Mouse (Mus musculus): ENCODE measurements around the gene Slc23a2.

The Slc23a2 gene

DNA sequence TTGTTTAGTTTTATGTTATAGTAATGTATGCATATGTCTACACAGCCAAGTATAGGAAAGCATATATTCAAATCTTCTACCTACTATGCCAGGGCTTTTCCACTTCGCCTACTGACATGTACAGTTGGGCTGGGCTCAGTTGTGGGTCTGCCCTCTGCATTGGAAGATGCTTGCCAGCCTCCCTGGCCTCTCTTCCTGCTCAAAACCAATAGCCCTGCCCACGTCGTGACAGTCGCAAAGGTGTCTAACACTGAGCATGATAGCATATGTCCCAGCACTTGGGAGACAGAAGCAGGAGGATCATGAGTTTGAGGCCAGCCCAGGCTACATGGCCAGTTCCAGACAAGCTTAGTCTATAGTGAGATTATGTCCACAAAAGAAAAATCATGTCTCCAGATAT lies 131.8 kb downstream of the Slc23a2 start:
- Histone ChIP-seq H3K36me3 (ENCODE audit: insufficient read depth, low read length) (0 out of 2 replicates have a peak, but pooled peaks cover 6% of the 10 kb centered on the region), H3K9me3 (ENCODE audit: low read length) (no peaks in the 10 kb centered on the region), H3K27me3 (ENCODE audit: insufficient read depth, low read length) (no peaks in the 10 kb centered on the region), H3K4me3 (replicated peaks; ENCODE audit: low read length) (no peak overlapping the region), H3K4me1 (replicated peaks; ENCODE audit: low read depth, low read length) (peaks cover 15% of the 10 kb centered on the region)
- TF ChIP-seq POU5F1 (IDR thresholded peaks at IDR 0.05; ENCODE audit: borderline replicate concordance, low read length) (no peak), CTCF (conservative IDR thresholded peaks at IDR 0.05; ENCODE audit: low read length) (no peak), NANOG (IDR thresholded peaks at IDR 0.05; ENCODE audit: borderline replicate concordance, low read length) (no peak)

DNA sequence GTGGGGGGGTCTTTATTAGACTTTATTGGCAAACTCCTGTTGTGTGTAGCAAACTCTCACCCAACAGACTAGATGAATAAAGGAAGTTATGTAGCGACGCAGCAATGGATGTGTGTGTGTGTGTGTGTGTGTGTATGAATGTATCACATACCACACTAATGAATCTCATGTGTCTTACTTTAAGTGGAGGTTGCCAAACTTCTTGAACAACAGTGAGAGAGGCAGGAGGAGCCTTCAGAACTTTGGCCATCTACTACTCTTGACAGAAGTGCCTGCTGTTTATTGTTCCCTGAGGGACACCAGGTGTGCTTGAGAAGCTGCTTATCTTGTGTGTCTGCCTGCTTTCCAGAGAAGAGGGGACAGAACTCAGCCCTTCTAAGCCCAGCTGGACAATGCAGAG lies 134.1 kb downstream of the Slc23a2 start:
- no peaks in the 10 kb centered on the region for H3K4me1 ChIP-seq (replicated peaks; ENCODE audit: low read depth, low read length)
- no peaks in the 10 kb centered on the region for H3K9me3 ChIP-seq (ENCODE audit: low read length)
- no peak for TF ChIP-seq POU5F1 (IDR thresholded peaks at IDR 0.05; ENCODE audit: borderline replicate concordance, low read length)
- no peak for TF ChIP-seq NANOG (IDR thresholded peaks at IDR 0.05; ENCODE audit: borderline replicate concordance, low read length)
- no peak for TF ChIP-seq CTCF (conservative IDR thresholded peaks at IDR 0.05; ENCODE audit: low read length)
- no peaks in the 10 kb centered on the region; the same call in 1 of the 2 replicates for H3K27me3 ChIP-seq (ENCODE audit: insufficient read depth, low read length)
- H3K36me3 ChIP-seq (ENCODE audit: insufficient read depth, low read length): 0 out of 2 replicates have a peak, but pooled peaks cover 6% of the 10 kb centered on the region
- H3K4me3 ChIP-seq (replicated peaks; ENCODE audit: low read length): no peak overlapping the region

DNA sequence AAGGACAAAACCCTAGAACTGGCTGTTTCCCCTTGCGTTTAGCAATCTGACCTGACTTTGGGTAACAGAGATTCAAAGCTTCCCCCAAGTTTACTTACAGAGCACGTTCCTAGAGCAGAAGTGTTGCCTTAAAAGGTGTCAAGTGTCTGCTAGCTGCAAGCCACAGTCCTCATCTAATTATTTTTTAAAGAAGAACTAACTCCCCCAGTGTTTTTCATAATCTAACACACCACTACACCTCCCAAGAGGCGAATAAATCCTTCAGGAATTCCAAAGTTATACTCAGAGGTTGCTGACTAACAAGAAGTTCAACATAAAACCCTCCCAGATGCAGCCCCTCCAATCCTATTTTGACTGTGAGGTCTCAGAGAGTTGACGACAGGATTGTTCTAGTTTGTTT lies 136.7 kb downstream of the Slc23a2 start:
- Histone ChIP-seq H3K27me3 (ENCODE audit: insufficient read depth, low read length) (no peaks in the 10 kb centered on the region; the same call in 1 of the 2 replicates), H3K9me3 (ENCODE audit: low read length) (no peaks in the 10 kb centered on the region), H3K36me3 (ENCODE audit: insufficient read depth, low read length) (0 out of 2 replicates have a peak, but pooled peaks cover 10% of the 10 kb centered on the region), H3K4me3 (replicated peaks; ENCODE audit: low read length) (no peak overlapping the region), H3K4me1 (replicated peaks; ENCODE audit: low read depth, low read length) (peaks cover 8% of the 10 kb centered on the region)
- TF ChIP-seq CTCF (conservative IDR thresholded peaks at IDR 0.05; ENCODE audit: low read length) (no peak), NANOG (IDR thresholded peaks at IDR 0.05; ENCODE audit: borderline replicate concordance, low read length) (no peak), POU5F1 (IDR thresholded peaks at IDR 0.05; ENCODE audit: borderline replicate concordance, low read length) (no peak)

DNA sequence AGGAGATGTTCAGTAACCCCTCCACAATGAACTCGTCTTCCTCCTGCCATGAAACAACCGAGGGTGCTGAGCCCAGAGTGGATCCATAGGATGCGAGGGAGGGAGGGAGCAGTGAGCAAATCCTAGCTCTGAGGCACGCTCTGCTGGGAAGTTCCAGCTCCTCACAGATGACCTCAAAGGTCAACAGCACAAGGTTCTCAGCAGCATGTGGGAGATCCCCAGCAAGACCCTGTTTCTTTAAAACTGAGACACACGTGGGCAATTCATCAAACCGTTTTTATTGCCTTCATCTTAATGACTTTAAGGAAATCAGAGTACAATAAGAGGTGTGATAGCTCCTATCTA lies 137.5 kb downstream of the Slc23a2 start:
- Histone ChIP-seq H3K36me3 (ENCODE audit: insufficient read depth, low read length) (0 out of 2 replicates have a peak, but pooled peaks cover 13% of the 10 kb centered on the region), H3K27me3 (ENCODE audit: insufficient read depth, low read length) (no peaks in the 10 kb centered on the region; the same call in 1 of the 2 replicates), H3K4me1 (replicated peaks; ENCODE audit: low read depth, low read length) (peaks cover 8% of the 10 kb centered on the region), H3K4me3 (replicated peaks; ENCODE audit: low read length) (no peak overlapping the region), H3K9me3 (ENCODE audit: low read length) (no peaks in the 10 kb centered on the region)
- TF ChIP-seq POU5F1 (IDR thresholded peaks at IDR 0.05; ENCODE audit: borderline replicate concordance, low read length) (no peak), CTCF (conservative IDR thresholded peaks at IDR 0.05; ENCODE audit: low read length) (no peak), NANOG (IDR thresholded peaks at IDR 0.05; ENCODE audit: borderline replicate concordance, low read length) (no peak)

DNA sequence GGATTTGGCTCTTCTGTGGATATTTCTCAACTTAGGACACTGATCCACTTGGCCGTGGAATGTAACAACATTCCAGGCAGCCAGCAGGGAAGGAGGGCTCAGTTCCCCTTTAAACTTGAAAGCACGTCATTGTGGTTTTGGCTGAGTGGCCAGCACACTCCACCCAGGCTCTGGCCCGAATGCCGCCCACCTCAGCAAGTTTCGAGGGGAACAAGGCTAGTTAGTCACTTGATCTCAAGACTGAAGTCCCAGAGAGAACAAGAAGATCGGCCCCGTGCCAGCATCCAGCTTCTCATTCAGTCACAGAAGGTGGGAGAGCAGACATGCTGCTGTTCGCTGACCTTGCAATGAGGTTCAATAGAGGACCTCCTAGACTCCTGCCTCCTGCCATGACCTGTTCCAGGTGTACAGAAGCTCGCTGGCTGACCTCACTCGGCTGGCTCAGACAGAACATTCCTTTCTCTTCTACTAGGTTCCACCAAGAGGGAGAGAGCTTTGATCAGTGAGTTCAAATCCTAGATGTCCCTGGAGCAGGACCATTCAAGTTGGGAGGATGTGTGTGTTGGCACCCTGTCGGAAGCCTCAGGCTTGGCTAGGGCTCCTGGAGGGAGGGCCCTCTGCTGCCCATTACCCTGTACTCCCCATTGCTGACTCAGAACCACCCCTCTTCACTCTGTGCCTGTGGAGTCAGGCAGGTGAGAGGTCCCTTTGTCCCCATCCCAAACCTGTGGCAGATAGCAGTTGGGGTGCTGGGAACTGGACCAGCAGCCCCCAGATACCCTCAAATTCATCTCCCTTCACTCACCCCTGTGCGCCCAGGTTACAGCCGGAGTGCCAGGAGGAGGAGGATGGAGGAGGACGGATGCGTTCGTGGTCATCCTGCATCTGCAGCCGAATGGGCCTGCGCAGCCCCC lies 138.1 kb downstream of the Slc23a2 start:
- Histone ChIP-seq H3K36me3 (ENCODE audit: insufficient read depth, low read length) (0 out of 2 replicates have a peak, but pooled peaks cover 13% of the 10 kb centered on the region), H3K4me3 (replicated peaks; ENCODE audit: low read length) (no peak overlapping the region), H3K9me3 (ENCODE audit: low read length) (no peaks in the 10 kb centered on the region), H3K27me3 (ENCODE audit: insufficient read depth, low read length) (no peaks in the 10 kb centered on the region; the same call in 1 of the 2 replicates), H3K4me1 (replicated peaks; ENCODE audit: low read depth, low read length) (peaks cover 8% of the 10 kb centered on the region)
- TF ChIP-seq NANOG (IDR thresholded peaks at IDR 0.05; ENCODE audit: borderline replicate concordance, low read length): no peak
- no peak for TF ChIP-seq POU5F1 (IDR thresholded peaks at IDR 0.05; ENCODE audit: borderline replicate concordance, low read length)
- no peak for TF ChIP-seq CTCF (conservative IDR thresholded peaks at IDR 0.05; ENCODE audit: low read length)

DNA sequence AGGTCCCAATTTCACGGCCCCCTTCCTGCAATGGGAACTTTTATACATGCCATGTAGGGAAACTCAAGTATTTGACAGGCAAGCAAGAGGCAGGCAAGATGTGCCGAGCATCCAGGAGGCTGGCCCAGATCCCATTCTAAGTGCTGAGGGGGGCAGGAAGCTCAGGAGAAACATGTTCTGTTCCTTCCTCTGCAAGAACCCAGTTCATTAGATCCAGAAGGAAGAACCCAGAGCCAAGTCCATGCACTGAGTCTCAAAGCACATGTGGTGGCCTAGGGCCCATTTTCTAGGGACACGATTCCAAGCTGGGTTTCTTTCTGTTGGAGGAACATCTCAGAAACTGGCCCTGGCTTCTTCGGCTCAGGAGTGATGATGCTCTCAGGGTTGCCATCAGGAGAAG lies 139.5 kb downstream of the Slc23a2 start:
- H3K4me1 ChIP-seq (replicated peaks; ENCODE audit: low read depth, low read length): peaks cover 8% of the 10 kb centered on the region
- H3K27me3 ChIP-seq (ENCODE audit: insufficient read depth, low read length): no peaks in the 10 kb centered on the region; the same call in 1 of the 2 replicates
- H3K9me3 ChIP-seq (ENCODE audit: low read length): no peaks in the 10 kb centered on the region
- 0 out of 2 replicates have a peak, but pooled peaks cover 10% of the 10 kb centered on the region for H3K36me3 ChIP-seq (ENCODE audit: insufficient read depth, low read length)
- TF ChIP-seq POU5F1 (IDR thresholded peaks at IDR 0.05; ENCODE audit: borderline replicate concordance, low read length) (no peak), NANOG (IDR thresholded peaks at IDR 0.05; ENCODE audit: borderline replicate concordance, low read length) (no peak), CTCF (conservative IDR thresholded peaks at IDR 0.05; ENCODE audit: low read length) (no peak)
- no peak overlapping the region for H3K4me3 ChIP-seq (replicated peaks; ENCODE audit: low read length)

DNA sequence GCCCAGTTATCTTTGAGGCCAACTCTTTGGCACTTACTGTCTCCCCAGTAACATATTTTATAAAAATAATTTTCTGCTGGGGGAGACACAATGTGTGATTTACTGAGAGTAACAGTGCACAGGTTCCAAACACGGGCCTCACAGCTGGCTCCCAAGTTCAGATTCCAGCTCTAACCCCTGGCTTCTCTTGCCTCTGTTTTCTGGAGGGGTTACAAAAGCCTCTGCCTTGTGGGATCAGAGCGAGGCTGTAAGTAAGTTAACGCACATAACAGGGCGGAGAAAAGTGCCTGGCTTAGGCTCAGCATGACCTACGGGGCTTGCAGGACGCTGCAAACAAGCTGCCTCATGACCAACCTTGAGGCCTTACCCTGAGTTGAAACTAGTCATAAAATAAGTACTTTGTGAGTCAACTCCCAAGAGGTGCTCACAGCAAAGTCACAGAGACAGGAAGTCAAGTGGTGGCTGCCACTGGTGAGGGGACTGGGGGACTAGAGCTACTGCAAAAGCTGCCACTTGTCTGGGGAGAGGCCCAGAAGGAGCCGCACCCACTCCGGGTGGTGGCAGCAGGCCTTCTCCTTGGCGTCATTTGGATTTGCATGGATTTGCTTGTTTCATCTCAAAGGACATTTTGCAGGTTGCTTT lies 140.3 kb downstream of the Slc23a2 start:
- no peak overlapping the region for H3K4me3 ChIP-seq (replicated peaks; ENCODE audit: low read length)
- H3K9me3 ChIP-seq (ENCODE audit: low read length): no peaks in the 10 kb centered on the region
- TF ChIP-seq NANOG (IDR thresholded peaks at IDR 0.05; ENCODE audit: borderline replicate concordance, low read length) (no peak), CTCF (conservative IDR thresholded peaks at IDR 0.05; ENCODE audit: low read length) (no peak), POU5F1 (IDR thresholded peaks at IDR 0.05; ENCODE audit: borderline replicate concordance, low read length) (no peak)
- H3K4me1 ChIP-seq (replicated peaks; ENCODE audit: low read depth, low read length): peaks cover 8% of the 10 kb centered on the region
- H3K27me3 ChIP-seq (ENCODE audit: insufficient read depth, low read length): no peaks in the 10 kb centered on the region; the same call in 1 of the 2 replicates
- H3K36me3 ChIP-seq (ENCODE audit: insufficient read depth, low read length): 0 out of 2 replicates have a peak, but pooled peaks cover 10% of the 10 kb centered on the region

DNA sequence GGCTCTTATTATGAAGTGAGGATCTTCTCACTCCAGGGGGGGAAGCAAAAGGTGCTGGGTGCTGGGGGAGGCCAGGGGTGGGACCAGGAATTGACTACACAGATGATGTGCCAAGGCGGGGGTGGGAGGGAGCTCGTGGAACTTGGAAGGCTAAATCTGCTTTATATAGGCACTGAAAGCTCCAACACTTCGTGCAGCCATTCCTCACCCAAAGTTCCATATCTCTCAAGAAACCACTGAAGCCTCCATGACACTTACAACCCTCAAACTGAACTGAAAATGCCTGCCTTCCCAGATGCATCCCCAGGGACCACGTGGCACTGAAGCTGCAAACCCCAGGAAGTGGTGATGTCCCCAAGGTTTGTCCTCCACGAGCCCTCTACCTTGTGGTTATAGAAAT lies 141.0 kb downstream of the Slc23a2 start:
- H3K4me1 ChIP-seq (replicated peaks; ENCODE audit: low read depth, low read length): peaks cover 8% of the 10 kb centered on the region
- H3K9me3 ChIP-seq (ENCODE audit: low read length): no peaks in the 10 kb centered on the region
- H3K27me3 ChIP-seq (ENCODE audit: insufficient read depth, low read length): no peaks in the 10 kb centered on the region; the same call in 1 of the 2 replicates
- H3K4me3 ChIP-seq (replicated peaks; ENCODE audit: low read length): no peak overlapping the region
- H3K36me3 ChIP-seq (ENCODE audit: insufficient read depth, low read length): 0 out of 2 replicates have a peak, but pooled peaks cover 6% of the 10 kb centered on the region
- TF ChIP-seq CTCF (conservative IDR thresholded peaks at IDR 0.05; ENCODE audit: low read length) (no peak), NANOG (IDR thresholded peaks at IDR 0.05; ENCODE audit: borderline replicate concordance, low read length) (no peak), POU5F1 (IDR thresholded peaks at IDR 0.05; ENCODE audit: borderline replicate concordance, low read length) (no peak)

Measured in E14TG2a.4 (cell line).